Mouse (Mus musculus): ENCODE measurements around the gene Kif22. TPM values are rescaled to one million over a fixed set of nuclear protein-coding genes. Genes with fewer than 3 reads are reported as not detected.

Kif22 gene
- total RNA-seq, 2 experiments from 2014 or later, result 4.4 to 9.7 TPM

GRCm38 (mm10) chr7:127082995-127083394 is 40.7 kb upstream of the Kif22 start:
- Histone ChIP-seq H3K27ac (no peak overlapping the region), H3K4me3 (no peak overlapping the region)
- TF ChIP-seq CTCF (IDR thresholded peaks at IDR 0.05), result no peak
- intact Hi-C loops (cut with DNase I), result no loop called here
- DNase-seq (ENCODE audit: extremely low spot score in 1 of 2, low spot score in 2 of 2), result no peak

- no peak overlapping the region for H3K4me3 ChIP-seq
- intact Hi-C loops (cut with DNase I), result no loop called here
- no peak overlapping the region for H3K27ac ChIP-seq
- TF ChIP-seq CTCF (IDR thresholded peaks at IDR 0.05), result no peak
- no peak for DNase-seq (ENCODE audit: extremely low spot score in 1 of 2, low spot score in 2 of 2)
These were observed 40.0 kb upstream of the Kif22 start for GRCm38 (mm10) chr7:127082271-127082670.

- Histone ChIP-seq H3K27ac (no peak overlapping the region), H3K4me3 (no peak overlapping the region)
- DNase-seq (ENCODE audit: extremely low spot score in 1 of 2, low spot score in 2 of 2), result no peak
- TF ChIP-seq CTCF (IDR thresholded peaks at IDR 0.05), result no peak
- intact Hi-C loops (cut with DNase I), result no loop called here
These were observed 37.8 kb upstream of the Kif22 start for GRCm38 (mm10) chr7:127080045-127080444.

- TF ChIP-seq CTCF (IDR thresholded peaks at IDR 0.05), result no peak; the same call in 1 of the 2 replicates
- Histone ChIP-seq H3K4me3 (no peak overlapping the region), H3K27ac (no peak overlapping the region)
- intact Hi-C loops (cut with DNase I), result no loop called here
- no peak for DNase-seq (ENCODE audit: extremely low spot score in 1 of 2, low spot score in 2 of 2)
These were observed 35.4 kb upstream of the Kif22 start for GRCm38 (mm10) chr7:127077692-127078091.

GRCm38 (mm10) chr7:127076188-127076587 is 33.9 kb upstream of the Kif22 start:
- H3K4me3 ChIP-seq, result no peak overlapping the region
- no peak overlapping the region for H3K27ac ChIP-seq
- intact Hi-C loops (cut with DNase I), result no loop called here
- no peak for TF ChIP-seq CTCF (IDR thresholded peaks at IDR 0.05)
- DNase-seq (ENCODE audit: extremely low spot score in 1 of 2, low spot score in 2 of 2), result no peak

GRCm38 (mm10) chr7:127073221-127073620 is 30.9 kb upstream of the Kif22 start:
- no peak for TF ChIP-seq CTCF (IDR thresholded peaks at IDR 0.05)
- Histone ChIP-seq H3K27ac (no peak overlapping the region), H3K4me3 (no peak overlapping the region)
- intact Hi-C loops (cut with DNase I), result no loop called here
- no peak for DNase-seq (ENCODE audit: extremely low spot score in 1 of 2, low spot score in 2 of 2)

- H3K27ac ChIP-seq, result no peak overlapping the region
- no peak overlapping the region for H3K4me3 ChIP-seq
- no peak for DNase-seq (ENCODE audit: extremely low spot score in 1 of 2, low spot score in 2 of 2)
- TF ChIP-seq CTCF (IDR thresholded peaks at IDR 0.05), result no peak
- intact Hi-C loops (cut with DNase I), result no loop called here
These were observed 28.7 kb upstream of the Kif22 start for GRCm38 (mm10) chr7:127070871-127071413.

GRCm38 (mm10) chr7:127066317-127066716 is 24.0 kb upstream of the Kif22 start:
- TF ChIP-seq CTCF (IDR thresholded peaks at IDR 0.05), result no peak
- Histone ChIP-seq H3K4me3 (no peak overlapping the region), H3K27ac (no peak overlapping the region)
- no peak for DNase-seq (ENCODE audit: extremely low spot score in 1 of 2, low spot score in 2 of 2)
- intact Hi-C loops (cut with DNase I), result loop anchor here (5.0 kb wide), 1 partner anchor 106 kb away; no protein-coding TSS in a partner anchor

GRCm38 (mm10) chr7:127065538-127065937 is 23.3 kb upstream of the Kif22 start:
- TF ChIP-seq CTCF (IDR thresholded peaks at IDR 0.05), result no peak; the same call in 1 of the 2 replicates
- DNase-seq (ENCODE audit: extremely low spot score in 1 of 2, low spot score in 2 of 2), result no peak
- intact Hi-C loops (cut with DNase I), result loop anchor here (5.0 kb wide), 1 partner anchor 107 kb away; no protein-coding TSS in a partner anchor
- no peak overlapping the region for H3K4me3 ChIP-seq
- no peak overlapping the region for H3K27ac ChIP-seq

GRCm38 (mm10) chr7:127055026-127055585 is 12.8 kb upstream of the Kif22 start:
- peak in 1 of 2 experiments; percentile 17 for DNase-seq (ENCODE audit: extremely low spot score in 1 of 2, low spot score in 2 of 2)
- H3K4me3 ChIP-seq, result no peak overlapping the region
- intact Hi-C loops (cut with DNase I), result loop anchor here (5.0 kb wide), 1 partner anchor 37 kb away; the partner anchor contains the start of gene AI467606
- no peak; the same call in 1 of the 2 replicates for TF ChIP-seq CTCF (IDR thresholded peaks at IDR 0.05)
- no peak overlapping the region for H3K27ac ChIP-seq

- Histone ChIP-seq H3K4me3 (no peak overlapping the region), H3K27ac (no peak overlapping the region)
- no peak for DNase-seq (ENCODE audit: extremely low spot score in 1 of 2, low spot score in 2 of 2)
- intact Hi-C loops (cut with DNase I), result no loop called here
- TF ChIP-seq CTCF (IDR thresholded peaks at IDR 0.05), result no peak
These were observed 11.0 kb downstream of the Kif22 start for GRCm38 (mm10) chr7:127031244-127031643.

GRCm38 (mm10) chr7:127030172-127030571 is 12.1 kb downstream of the Kif22 start:
- intact Hi-C loops (cut with DNase I), result no loop called here
- Histone ChIP-seq H3K4me3 (no peak overlapping the region), H3K27ac (no peak overlapping the region)
- no peak for DNase-seq (ENCODE audit: extremely low spot score in 1 of 2, low spot score in 2 of 2)
- TF ChIP-seq CTCF (IDR thresholded peaks at IDR 0.05), result no peak

GRCm38 (mm10) chr7:127027885-127028284 is 14.4 kb downstream of the Kif22 start:
- intact Hi-C loops (cut with DNase I), result loop anchor here (1.0 to 5.0 kb wide), 6 partner anchors 52 to 229 kb away; partner anchors contain the start of genes Cdiptos, Mylpf, Sez6l2 and Taok2
- H3K27ac ChIP-seq, result peak overlapping the region; percentile 94
- DNase-seq (ENCODE audit: extremely low spot score in 1 of 2, low spot score in 2 of 2), result no peak
- TF ChIP-seq CTCF (IDR thresholded peaks at IDR 0.05), result no peak
- H3K4me3 ChIP-seq, result peak overlapping the region; percentile 48

Measured in left cerebral cortex, adult 2 months (tissue).